Mouse (Mus musculus) retina, postnatal 1 day (tissue): ENCODE measurements around the gene Foxl2.

Experiments
- DNase-seq: peaks from one replicate; pipeline ENCODE4 v3.0.0-alpha.2; 2012

Foxl2 gene

DNA sequence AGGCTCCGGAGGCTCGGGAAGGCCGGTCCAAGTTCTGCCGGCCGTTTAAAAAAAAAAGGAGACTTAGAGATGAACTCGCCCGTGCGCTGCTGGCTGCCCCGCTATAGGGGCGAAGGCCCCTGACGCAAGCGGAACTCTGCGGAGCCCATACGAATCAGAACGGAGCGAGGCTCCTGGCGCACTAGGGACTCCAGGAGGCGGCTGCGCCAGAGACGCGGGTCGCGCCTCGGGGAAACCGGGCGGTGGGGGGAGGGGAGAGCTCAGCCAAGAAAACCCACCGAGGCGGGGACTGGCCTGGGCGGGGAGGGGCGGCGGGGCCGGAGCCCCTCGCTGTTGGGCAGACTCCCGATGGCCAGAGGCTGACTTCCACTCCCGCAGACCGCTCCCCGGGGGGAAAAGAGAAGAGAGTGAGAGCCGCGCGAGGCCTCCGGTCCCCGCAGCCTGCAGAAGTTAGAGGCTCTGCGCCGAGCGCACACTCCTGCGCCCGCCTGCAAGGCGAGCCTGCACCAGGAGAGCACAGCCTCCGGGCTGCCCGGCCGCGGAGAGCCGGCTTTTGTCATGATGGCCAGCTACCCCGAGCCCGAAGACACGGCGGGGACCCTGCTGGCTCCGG is at the start of gene Foxl2:
Gene Foxl2 (plus strand): TSS at position 186 of the 613 bp plus-strand sequence.
- peak; percentile 61 for DNase-seq

DNA sequence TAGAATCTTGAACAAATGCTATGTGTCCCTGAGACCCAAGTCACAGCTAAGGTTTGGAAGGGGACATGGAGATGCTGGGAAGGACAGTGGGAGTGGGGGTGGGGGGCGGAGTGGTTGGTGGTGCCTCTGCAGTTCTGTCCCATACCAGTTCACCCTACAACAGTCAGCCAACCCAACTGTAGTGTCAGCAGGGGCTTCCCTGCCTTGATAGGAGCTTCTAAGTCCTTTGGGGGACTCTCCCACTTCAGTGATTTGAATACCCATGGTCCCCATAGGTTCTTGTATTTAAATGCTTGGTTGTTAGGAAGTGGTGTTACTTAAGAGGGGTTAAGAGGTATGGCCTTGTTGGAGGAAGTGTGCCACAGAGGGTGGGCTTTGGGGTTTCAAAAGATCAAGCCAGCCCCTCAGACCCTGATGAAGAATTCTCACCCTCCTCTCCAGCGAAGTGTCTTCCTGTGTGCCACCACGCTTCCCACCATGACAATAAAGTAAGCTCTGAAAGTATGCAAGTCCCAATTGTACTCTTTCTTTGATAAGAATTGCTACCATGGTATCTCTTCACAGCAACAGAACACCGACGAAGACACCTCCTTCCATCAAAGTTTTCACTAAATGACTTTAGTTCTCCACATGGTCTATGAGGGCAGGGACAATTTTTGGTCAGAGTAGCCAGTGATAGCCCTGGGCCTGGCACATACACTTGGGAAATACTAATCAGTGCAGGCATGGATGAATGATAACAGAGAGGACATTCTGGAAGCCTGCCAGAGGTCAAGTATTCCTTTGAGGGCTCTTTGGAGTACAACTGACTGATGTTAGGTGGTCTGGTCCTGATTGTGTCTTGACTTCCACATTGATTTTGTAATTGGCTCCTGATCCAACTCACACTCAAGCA is 34.2 kb upstream of the Foxl2 start:
- no peak for DNase-seq

DNA sequence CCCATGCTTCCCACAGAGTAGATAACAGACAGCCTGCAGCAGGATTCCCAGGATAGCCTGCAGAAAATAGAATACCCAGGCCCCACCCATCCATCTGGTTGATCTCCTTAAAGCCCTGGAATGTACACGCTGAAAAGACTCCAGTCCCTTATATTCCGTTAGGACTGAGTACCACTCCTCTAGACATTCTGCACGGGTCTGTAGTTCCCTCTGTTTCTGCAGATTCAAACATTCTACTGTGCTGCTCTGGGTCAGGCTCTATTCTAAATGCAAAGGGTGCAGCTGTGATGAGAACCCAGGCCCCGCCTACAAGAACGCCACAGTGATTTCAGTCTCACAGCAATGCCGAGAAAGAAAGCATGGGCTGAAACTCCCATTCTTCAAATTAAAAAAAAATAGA is 32.0 kb upstream of the Foxl2 start:
- DNase-seq = peak; percentile 27

DNA sequence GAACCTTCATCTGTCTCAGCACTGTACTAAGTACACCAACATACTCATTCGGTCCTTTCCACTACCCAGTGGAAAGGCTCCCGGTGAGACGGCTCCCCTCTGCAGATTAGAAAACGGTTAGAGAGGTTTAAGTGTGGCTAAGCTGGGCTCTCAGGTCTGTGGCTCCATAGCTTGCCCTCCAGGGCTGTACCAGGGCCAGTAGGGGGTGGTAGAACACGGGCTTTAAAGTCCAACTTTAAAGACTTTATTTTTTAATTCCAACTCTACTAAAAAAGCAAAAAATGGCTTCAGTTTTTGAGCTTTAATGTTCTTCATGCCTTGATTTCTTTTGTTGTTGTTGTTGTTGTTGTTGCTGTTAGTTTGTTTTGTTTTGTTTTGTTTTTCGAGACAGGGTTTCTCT is 30.9 kb upstream of the Foxl2 start:
- no peak for DNase-seq

DNA sequence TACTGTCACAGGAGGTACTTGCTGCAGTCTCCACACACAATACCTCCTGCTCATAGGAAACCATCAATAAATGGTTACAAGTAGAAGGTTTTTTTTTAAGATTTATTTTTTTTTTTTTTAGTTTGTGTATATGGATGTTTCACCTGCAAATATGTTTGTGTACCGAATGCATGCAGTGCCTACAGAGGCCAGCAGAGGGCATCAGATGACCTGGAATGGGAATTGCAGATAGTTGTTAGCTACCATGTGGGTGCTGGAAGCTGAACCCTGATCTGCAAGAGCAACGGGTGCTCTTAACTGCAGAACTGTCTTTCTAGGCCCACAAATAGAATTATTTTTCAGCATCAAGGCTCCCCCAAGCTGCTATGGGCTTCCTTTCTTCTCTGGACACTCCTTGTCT is 25.6 kb upstream of the Foxl2 start:
- no peak for DNase-seq

DNA sequence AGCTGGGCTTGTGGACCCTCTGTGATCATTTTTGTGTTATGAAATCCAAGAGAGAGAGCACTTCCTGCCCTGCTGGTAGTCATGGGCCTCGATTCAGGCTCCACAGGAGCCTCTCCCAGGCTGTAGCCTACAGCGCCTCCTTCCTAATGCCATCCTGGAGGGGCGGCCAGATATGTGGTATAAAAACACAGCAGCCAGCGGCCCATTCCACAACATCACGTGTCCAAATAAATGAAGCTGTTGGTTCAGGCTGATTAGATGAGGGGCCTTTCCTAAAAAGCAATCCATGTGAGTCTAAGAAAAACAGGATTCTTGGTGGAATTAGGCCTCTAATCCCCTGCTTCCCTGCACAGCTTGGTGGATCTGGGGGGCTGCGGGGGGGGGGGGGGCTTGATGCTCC is 22.2 kb upstream of the Foxl2 start:
- no peak for DNase-seq

DNA sequence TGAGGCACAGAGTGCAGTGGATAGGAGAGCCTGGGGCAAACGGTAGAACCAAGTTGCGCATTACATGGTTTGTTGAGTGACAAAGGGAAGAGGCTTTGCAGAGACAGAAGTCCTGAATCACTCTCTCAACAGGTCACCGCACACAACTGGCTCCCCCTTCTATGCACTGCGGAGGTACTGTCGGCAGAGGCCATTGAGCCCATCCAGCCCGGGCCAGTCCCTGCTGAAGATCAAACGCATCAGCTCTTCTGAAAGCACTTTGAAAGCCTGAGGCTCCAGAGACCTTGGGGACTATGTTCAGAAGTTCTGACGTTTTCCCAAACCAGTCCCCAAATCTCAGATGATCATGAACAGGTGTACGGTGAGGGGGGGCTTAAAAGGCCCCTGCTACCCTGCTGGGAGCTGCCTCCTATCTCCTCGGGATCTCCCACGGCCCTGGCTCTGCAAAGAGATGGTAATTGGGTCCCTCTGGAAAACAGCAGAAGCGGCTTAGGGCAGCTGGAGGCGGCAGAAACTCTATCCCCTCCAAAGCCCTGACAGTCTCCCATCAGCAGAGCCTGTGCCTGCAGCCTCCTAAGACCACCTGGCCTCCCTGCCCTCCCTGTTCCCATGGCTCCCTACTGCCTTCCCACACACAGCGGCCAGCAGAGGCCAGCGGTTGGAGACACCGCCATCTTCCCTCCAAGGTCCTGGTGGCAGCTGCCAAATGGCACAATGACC is 19.7 kb upstream of the Foxl2 start:
- DNase-seq = no peak

DNA sequence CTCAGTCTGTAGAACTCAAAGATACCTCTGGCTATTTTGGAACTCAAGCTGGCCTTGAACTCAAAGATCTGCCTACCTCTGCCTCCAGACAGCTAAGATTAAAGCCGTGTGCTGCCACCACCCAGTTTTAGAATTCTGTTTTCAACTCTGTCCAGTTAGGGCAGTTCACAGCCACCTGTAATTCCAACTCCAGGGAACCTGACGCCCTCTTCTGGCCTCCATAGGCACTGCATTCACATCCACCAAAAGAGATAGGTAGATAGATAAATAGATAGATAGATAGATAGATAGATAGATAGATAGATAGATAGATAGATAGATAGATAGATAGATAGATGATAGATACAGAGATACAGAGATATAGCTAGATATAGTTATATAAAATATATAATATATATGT is 15.8 kb upstream of the Foxl2 start:
- DNase-seq = no peak

DNA sequence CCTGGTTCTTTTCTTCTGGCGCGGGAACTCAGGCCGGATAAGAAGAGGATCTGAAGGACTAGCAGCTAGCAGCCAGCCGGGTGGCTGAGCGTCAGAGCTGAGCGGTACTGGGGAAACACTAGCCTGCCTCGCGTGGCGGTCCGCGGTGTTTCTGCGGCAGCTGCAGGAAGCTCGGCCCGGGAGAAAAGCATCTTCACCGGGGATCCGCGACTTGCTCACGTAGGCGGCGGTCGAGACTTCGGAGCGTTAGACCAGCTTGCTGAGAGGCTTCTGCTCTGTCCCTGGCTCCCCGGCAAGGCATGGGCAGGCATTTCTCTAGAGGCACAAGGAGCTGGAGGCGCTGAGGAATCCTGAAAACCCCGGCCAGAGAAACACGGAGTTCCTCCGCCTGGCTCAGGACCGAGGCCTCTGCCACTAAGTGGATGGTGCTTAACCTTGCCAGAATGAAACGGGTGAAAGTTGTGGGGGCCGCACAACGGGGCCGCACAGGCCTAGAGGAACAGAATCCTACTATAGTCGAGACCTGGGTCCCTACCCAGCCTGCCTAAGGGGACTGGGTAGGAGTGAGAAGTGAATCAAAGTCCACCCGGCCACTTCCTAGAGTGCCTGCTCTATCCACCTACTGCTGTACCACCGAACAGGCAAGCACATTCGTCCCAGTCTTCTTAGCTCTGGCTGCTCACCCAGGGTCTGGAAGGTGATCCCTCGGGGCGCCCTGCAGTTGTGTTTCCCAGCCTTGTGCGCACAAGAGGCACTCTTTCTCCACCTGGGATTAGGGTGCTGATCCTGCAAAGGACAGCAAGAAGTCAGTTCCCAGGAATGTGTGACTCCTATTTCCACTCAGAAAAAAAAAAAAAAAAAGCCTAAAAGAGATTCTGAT is 2.7 kb upstream of the Foxl2 start:
- peak; percentile 66 for DNase-seq

DNA sequence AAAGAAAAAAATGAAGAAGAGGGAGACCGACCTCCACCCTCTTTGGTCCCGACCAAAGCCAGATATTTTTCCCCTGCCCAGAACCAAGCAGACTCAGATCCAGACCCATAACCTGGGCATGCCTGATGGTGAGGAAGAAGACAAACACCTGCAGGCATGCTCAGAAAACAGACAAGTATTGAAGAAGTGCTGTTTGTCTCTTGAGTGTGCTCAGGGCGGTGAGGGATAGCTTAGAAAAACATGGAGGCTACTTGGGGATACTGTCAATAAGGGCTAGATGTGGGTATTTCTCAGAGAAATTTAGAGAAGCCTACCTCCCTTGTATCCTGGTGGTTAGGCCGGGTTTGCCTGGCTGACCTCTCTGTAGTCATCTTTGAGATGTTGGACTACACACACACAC is 1.8 kb upstream of the Foxl2 start:
- no peak for DNase-seq

DNA sequence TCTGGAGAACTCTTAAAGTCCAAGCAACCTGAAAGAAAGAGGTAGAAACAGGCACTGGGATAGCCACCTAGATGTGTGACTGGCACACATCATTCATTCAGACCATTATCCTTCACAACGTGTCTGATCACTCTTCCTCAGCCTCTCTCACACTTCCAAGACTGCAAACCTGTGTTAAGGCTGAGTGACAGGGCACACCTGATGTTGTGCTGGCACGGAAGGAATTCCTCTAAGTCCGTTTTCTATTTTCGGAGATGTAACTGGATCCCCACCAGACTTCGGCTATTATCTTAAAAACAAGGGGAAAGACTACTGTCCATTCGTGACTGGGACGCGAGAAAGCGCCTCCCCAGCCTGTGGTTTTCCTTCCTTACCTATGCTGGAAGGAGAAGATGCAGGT is 1.3 kb upstream of the Foxl2 start:
- DNase-seq = no peak

DNA sequence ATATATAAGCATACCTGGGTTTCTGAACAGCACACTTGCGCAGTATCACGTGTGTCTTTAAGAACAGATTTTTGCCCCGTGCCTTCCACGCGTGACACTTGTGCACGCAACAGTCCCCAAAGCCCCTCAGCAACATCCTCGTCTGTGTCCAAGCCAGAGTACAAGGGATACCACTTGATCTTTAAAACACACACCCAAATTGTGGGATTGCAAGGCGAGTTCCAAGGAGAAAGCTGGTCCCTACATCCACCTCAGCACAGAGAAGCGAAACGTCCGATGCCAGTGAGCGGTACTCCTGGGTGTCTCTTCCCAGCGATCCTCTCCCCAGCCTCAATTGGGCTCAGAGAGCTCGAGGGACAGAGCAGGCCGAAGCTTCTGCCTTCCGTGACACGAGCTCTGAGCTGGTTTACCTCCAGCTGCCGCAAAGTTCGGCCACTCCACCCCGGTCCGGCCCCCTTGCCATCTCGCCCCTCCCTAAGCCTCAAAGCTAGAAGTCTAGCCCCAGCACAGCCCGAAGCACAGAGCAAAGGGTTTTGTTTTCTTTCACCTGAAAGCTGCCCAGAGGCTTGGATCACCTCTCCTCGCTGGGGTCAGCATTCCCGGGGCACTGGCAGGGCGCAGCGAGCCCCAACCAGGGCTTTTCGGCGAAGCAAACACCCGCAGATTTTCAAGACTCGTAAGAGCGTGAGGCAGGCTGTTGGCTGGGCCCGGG is 541 bp upstream of the Foxl2 start:
- DNase-seq = peak; percentile 48

DNA sequence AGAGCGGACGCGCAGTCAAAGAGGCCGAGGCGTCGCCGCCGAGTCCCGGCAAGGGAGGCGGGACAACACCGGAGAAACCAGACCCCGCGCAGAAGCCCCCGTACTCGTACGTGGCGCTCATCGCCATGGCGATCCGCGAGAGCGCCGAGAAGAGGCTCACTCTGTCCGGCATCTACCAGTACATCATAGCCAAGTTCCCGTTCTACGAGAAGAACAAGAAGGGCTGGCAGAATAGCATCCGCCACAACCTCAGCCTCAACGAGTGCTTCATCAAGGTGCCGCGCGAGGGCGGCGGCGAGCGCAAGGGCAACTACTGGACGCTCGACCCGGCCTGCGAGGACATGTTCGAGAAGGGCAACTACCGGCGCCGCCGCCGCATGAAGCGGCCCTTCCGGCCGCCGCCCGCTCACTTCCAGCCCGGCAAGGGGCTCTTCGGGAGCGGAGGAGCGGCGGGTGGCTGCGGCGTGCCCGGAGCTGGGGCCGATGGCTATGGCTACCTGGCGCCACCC is 682 bp downstream of the Foxl2 start:
- DNase-seq = peak; percentile 62

DNA sequence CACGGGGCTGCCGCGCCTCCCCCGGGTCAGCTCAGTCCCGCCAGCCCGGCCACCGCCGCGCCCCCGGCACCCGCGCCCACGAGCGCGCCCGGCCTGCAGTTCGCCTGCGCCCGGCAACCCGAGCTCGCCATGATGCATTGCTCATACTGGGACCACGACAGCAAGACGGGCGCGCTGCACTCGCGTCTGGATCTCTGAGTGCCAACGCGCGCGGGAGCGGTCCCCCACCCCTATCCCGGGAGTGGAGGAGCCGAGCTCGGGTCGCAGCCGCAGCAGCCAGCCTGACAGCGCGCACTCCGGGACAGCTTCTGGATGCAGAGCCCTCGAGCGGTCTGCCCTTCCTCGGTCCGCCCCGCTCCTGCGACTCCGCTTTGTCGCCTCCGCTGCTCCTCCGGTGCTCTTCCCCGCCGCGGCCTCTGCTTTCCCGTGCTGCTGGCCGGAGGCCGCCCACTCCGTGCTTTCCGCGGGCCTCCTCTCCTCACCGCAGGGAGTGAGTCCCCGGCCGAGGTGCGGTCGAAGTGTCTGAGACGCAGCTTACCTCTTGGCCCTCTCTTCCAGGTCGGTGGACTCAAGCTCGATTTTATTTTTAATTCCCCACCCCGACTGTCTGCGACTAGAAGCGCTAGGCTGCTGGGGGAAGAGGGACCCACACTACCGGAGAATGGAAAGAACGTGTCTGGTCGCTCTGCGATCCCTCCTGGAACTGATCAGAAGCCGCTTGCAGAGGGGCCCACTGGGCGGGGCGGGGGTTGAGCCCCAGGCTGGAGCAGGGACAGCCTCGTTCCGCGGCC is 1.7 kb downstream of the Foxl2 start:
- DNase-seq = peak; percentile 63

DNA sequence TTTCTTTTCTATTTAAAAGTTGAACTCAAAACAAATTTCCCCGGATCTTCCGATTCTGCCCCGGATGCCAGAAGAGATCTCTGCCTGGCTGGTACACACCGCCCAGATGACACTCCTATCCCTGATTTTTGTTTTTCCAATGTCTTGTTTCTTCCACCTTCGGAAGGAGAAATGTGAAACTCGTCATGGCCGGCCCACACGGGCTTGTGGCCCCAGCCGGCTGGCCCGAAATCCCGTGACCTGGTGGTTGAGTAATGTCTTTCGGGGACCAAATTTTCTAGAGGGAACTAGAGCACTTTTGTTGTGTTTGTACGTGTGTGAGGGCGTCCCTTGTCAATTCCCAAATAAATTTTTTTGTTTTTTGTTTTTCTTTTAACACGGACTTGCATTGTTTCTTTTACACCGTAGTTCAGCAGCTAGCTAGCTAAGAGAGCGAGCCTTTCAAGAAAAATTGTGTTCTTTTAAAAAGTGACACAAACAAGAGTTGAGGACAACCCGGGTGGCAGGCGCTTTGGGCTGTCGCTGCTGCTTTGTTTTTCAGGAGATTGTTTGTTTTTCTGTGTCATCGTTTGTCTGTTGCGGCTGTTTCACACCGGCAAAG is 2.8 kb downstream of the Foxl2 start:
- peak; percentile 60 for DNase-seq

DNA sequence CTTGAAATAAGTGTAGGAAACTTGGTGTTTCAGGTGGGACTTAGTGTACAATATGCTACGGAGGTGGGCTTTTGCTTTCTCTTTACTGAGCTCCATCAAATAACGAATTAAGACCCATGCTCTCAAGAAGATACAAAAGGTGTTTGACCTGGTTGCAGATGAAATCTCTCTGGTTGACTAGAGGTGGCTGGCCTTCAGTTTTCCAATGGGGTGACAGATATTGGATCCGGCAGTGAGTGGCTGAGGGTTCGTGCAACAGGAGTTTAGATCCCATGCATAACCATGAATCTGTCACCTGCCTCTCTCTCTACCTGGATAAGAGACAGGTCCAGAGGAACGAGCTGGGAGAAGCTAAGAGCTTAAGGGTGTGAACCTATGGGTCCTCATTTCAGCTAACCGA is 3.5 kb downstream of the Foxl2 start:
- DNase-seq = peak; percentile 34

DNA sequence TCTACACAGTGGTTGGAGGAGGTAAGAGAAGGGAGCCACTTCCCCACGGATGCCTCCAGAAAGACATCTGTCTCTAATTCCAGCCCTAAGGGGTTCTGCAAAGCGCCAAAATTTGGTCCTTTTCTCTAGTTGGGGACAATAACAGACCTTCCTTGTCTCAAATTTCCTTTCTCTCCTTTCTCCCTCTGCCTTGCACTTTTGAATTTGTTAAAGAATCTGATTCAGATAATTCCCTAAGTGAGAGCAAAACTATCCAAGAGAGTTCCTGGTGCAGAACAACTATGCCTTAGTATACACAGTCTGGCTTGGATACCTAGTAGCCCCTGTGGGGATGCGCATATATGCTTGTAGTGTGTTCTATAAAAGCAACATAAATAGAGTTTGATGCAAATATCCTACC is 4.8 kb downstream of the Foxl2 start:
- no peak for DNase-seq

DNA sequence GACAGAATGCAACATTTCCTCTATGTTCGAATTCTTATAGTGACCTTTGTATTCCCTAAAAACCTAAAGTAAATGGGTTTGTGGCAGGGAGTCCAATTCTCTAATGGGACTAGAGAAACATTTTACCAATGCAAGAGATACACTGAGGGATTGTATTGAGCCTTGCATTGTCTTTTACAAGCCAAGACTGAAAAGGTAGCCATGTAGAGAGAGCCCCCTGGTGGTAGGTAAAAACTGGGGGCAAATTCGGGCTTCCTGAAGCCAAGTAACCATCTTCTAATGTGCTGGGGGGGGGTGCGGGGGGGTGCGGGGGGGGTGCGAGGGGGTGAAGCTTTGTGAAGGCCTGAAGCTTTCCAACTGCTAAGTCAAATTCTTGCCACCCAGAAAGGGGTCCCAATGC is 5.3 kb downstream of the Foxl2 start:
- no peak for DNase-seq

DNA sequence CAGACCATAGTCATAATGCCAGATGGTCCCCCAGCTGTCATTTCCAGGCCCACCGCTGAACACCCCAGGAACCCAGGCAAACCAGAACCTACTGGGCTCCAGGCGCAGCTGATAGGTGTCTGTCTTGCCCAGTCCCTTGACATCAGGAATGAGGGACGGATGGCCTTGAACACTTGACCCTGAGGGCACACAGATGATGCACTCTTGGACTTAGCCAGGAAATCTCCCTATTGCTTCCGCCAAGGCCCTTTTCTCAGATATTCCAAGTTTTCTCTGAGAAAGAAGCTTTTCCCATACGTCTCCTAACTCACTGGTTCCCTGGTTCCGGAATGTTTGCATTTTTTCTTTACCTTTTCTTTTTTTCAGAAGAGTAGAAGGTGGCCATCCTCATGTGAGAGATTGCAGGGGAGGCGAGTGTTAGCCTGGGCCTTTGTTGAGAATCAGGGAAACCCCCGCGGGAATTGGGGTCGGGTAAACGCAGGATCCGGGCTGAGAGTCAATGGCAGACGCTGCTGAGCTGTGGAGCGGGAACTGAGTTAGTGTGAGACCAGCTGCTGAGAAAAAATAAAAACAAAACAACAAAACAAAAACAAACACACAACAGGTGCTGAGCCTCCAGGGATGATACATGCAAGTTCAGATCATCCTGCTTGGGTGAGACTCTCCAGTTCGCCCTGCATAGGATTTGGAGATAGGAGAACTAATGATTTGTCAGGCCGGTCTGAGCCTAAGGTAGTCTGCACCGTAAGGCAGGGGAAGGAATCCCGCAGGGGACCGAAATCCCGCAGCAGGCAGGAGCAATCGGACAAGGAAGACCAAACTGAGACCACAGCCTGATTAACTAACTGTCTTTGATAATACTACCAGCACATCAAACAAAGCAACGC is 6.7 kb downstream of the Foxl2 start:
- no peak for DNase-seq
